Mouse (Mus musculus): ENCODE data around the gene Olfr656. TPM values are rescaled to one million over a fixed set of nuclear protein-coding genes. Genes with fewer than 3 reads are reported as not detected.

Gene Olfr656
- polyA plus RNA-seq (2015; fragmentation: Nextera tagmentation; extraction: Ambion mirVana) = not detected in 2 replicates

GRCm38 (mm10) chr7:104613655-104614054 lies at the start of gene Olfr656:
Gene Olfr656 (plus strand): TSS chr7:104613955.
- TF ChIP-seq EP300 (optimal IDR thresholded peaks at IDR 0.05) (no peak), CTCF (IDR thresholded peaks at IDR 0.05; ENCODE audit: low read depth) (no peak)
- H3K9ac ChIP-seq (ENCODE audit: low read length) = no peak within 1 kb of the TSS

DNA sequence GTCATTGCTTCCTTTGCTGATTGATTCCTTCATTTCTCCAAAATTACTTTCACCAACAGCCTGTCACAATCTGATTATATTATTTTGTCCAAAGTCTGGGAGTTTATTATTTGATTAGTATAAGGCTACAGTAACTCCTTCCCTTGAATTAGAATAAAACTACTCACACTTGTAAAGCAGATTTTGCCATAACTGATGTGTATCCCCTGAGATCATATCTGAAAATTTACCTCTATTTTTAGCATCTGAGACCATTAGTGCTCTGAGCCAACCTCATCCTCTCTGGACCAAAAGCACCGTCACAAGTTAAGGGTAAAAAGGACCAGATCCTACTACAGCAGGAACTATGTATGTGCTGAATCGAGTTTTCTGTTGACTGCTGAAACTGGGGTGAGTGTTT lies 36.7 kb upstream of the Olfr656 start, which contains the start of gene Olfr653:
Olfr653 (plus strand) TSS at position 301 of the 400 bp plus-strand sequence.
- Histone ChIP-seq H3K4me2 (replicated peaks; ENCODE audit: low read depth) (no peak within 1 kb of the TSS), H3K27ac (replicated peaks) (no peak within 1 kb of the TSS), H3K4me3 (ENCODE audit: low read depth, low read length) (no peak within 1 kb of the TSS), H3K9ac (ENCODE audit: low read length) (no peak within 1 kb of the TSS), H3K36me3 (ENCODE audit: control insufficient read depth, insufficient read depth, low read length) (no peaks in the 10 kb centered on the region), H3K9me3 (ENCODE audit: control insufficient read depth, low read length) (no peaks in the 10 kb centered on the region), H3K27me3 (ENCODE audit: control insufficient read depth, insufficient read depth, low read length) (no peaks in the 10 kb centered on the region), H3K4me1 (replicated peaks; ENCODE audit: control insufficient read depth, insufficient read depth) (no peaks in the 10 kb centered on the region)
- ATAC-seq (ENCODE audit: low FRiP score, low TSS enrichment) = no peak
- 53% methylated on average over 2 of the region's 2 CpGs for WGBS
- DNase-seq (ENCODE audit: low spot score) = no peak
- TF ChIP-seq CTCF (IDR thresholded peaks at IDR 0.05; ENCODE audit: low read depth) (no peak), EP300 (optimal IDR thresholded peaks at IDR 0.05) (no peak)

More at GRCm38 (mm10) chr7:104613655-104614054, at the start of gene Olfr656:
- 74% methylated on average over 4 of the region's 4 CpGs for whole genome bisulfite sequencing
- Histone ChIP-seq H3K4me2 (replicated peaks; ENCODE audit: low read depth) (no peak within 1 kb of the TSS), H3K27me3 (ENCODE audit: control insufficient read depth, insufficient read depth, low read length) (no peaks in the 10 kb centered on the region), H3K27ac (replicated peaks) (no peak within 1 kb of the TSS), H3K9me3 (ENCODE audit: control insufficient read depth, low read length) (no peaks in the 10 kb centered on the region), H3K36me3 (ENCODE audit: control insufficient read depth, insufficient read depth, low read length) (no peaks in the 10 kb centered on the region), H3K4me1 (replicated peaks; ENCODE audit: control insufficient read depth, insufficient read depth) (no peaks in the 10 kb centered on the region), H3K4me3 (ENCODE audit: low read depth, low read length) (no peak within 1 kb of the TSS)
- ATAC-seq (ENCODE audit: low FRiP score, low TSS enrichment) (no peak), DNase-seq (ENCODE audit: low spot score) (no peak)

- H3K9me3 ChIP-seq (ENCODE audit: control insufficient read depth, low read length) = no peaks in the 10 kb centered on the region
- no peaks in the 10 kb centered on the region for H3K36me3 ChIP-seq (ENCODE audit: control insufficient read depth, insufficient read depth, low read length)
- H3K27ac ChIP-seq (replicated peaks) = no peak overlapping the region
- no peaks in the 10 kb centered on the region for H3K27me3 ChIP-seq (ENCODE audit: control insufficient read depth, insufficient read depth, low read length)
- no peak overlapping the region for H3K4me2 ChIP-seq (replicated peaks; ENCODE audit: low read depth)
- WGBS = 89% methylated on average over 4 of the region's 4 CpGs
- no peaks in the 10 kb centered on the region for H3K4me1 ChIP-seq (replicated peaks; ENCODE audit: control insufficient read depth, insufficient read depth)
- H3K4me3 ChIP-seq (ENCODE audit: low read depth, low read length) = no peak overlapping the region
- no peak for TF ChIP-seq CTCF (IDR thresholded peaks at IDR 0.05; ENCODE audit: low read depth)
- ATAC-seq (ENCODE audit: low FRiP score, low TSS enrichment) (no peak), DNase-seq (ENCODE audit: low spot score) (no peak)
- no peak overlapping the region for H3K9ac ChIP-seq (ENCODE audit: low read length)
Measured at GRCm38 (mm10) chr7:104580846-104581245, 32.9 kb upstream of the Olfr656 start.

DNA sequence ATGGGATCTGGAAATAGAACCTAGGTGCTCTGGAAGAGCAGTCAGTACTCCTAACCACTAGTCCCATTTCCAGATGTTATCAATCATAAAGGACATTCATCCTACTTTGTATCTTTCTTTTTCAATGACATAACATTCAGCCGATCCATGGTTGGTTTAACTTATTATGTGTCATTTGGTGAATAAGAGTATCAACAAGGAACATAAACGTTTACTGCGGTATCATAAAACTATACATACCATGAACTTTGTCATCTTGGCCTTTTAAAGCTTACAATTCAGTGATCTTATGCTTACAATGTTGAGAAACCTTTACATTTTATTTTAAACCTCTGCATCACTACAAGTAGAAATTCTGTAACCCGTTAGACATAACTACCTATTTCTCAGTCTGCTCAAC lies 32.3 kb upstream of the Olfr656 start:
- Histone ChIP-seq H3K4me1 (replicated peaks; ENCODE audit: control insufficient read depth, insufficient read depth) (no peaks in the 10 kb centered on the region), H3K27ac (replicated peaks) (no peak overlapping the region), H3K36me3 (ENCODE audit: control insufficient read depth, insufficient read depth, low read length) (no peaks in the 10 kb centered on the region), H3K9ac (ENCODE audit: low read length) (no peak overlapping the region), H3K27me3 (ENCODE audit: control insufficient read depth, insufficient read depth, low read length) (no peaks in the 10 kb centered on the region), H3K9me3 (ENCODE audit: control insufficient read depth, low read length) (no peaks in the 10 kb centered on the region), H3K4me3 (ENCODE audit: low read depth, low read length) (no peak overlapping the region), H3K4me2 (replicated peaks; ENCODE audit: low read depth) (no peak overlapping the region)
- WGBS = 79% methylated on average over 4 of the region's 4 CpGs
- DNase-seq (ENCODE audit: low spot score) (no peak), ATAC-seq (ENCODE audit: low FRiP score, low TSS enrichment) (no peak)
- no peak for TF ChIP-seq EP300 (optimal IDR thresholded peaks at IDR 0.05)
- TF ChIP-seq CTCF (IDR thresholded peaks at IDR 0.05; ENCODE audit: low read depth) = no peak

GRCm38 (mm10) chr7:104586725-104587124 lies 27.0 kb upstream of the Olfr656 start, which contains the start of gene Olfr654:
Gene Olfr654 (plus strand): TSS chr7:104587025.
- WGBS = 61% methylated on average over 4 of the region's 4 CpGs
- H3K4me1 ChIP-seq (replicated peaks; ENCODE audit: control insufficient read depth, insufficient read depth) = no peaks in the 10 kb centered on the region
- H3K36me3 ChIP-seq (ENCODE audit: control insufficient read depth, insufficient read depth, low read length) = no peaks in the 10 kb centered on the region
- no peaks in the 10 kb centered on the region for H3K27me3 ChIP-seq (ENCODE audit: control insufficient read depth, insufficient read depth, low read length)
- no peak within 1 kb of the TSS for H3K9ac ChIP-seq (ENCODE audit: low read length)
- DNase-seq (ENCODE audit: low spot score) = no peak
- H3K9me3 ChIP-seq (ENCODE audit: control insufficient read depth, low read length) = no peaks in the 10 kb centered on the region
- H3K4me2 ChIP-seq (replicated peaks; ENCODE audit: low read depth) = no peak within 1 kb of the TSS
- no peak for ATAC-seq (ENCODE audit: low FRiP score, low TSS enrichment)
- TF ChIP-seq EP300 (optimal IDR thresholded peaks at IDR 0.05) = no peak
- TF ChIP-seq CTCF (IDR thresholded peaks at IDR 0.05; ENCODE audit: low read depth) = no peak
- H3K27ac ChIP-seq (replicated peaks) = no peak within 1 kb of the TSS
- no peak within 1 kb of the TSS for H3K4me3 ChIP-seq (ENCODE audit: low read depth, low read length)

DNA sequence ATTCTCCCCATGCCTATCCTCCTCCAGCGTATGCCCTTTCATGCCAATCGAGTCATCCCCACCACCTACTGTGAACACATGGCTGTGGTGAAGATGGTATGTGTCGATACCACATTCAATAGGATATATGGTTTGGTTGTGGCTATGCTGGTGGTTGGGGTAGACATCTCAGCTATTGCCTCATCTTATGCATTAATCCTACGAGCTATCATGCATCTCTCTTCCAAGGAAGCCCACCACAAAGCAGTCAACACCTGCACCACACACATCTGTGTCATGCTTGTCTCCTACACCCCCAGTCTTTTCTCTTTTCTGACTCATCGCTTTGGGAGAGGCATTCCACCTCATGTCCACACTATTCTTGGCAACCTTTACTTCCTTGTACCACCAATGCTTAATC lies 25.5 kb upstream of the Olfr656 start:
- WGBS = 80% methylated on average over 5 of the region's 5 CpGs

More for the DNA sequence above, 25.5 kb upstream of the Olfr656 start:
- no peak for TF ChIP-seq CTCF (IDR thresholded peaks at IDR 0.05; ENCODE audit: low read depth)
- no peak for TF ChIP-seq EP300 (optimal IDR thresholded peaks at IDR 0.05)
- no peaks in the 10 kb centered on the region for H3K36me3 ChIP-seq (ENCODE audit: control insufficient read depth, insufficient read depth, low read length)
- no peaks in the 10 kb centered on the region for H3K9me3 ChIP-seq (ENCODE audit: control insufficient read depth, low read length)
- H3K4me2 ChIP-seq (replicated peaks; ENCODE audit: low read depth) = no peak overlapping the region
- DNase-seq (ENCODE audit: low spot score) = no peak
- no peak overlapping the region for H3K4me3 ChIP-seq (ENCODE audit: low read depth, low read length)
- no peaks in the 10 kb centered on the region for H3K4me1 ChIP-seq (replicated peaks; ENCODE audit: control insufficient read depth, insufficient read depth)
- no peaks in the 10 kb centered on the region for H3K27me3 ChIP-seq (ENCODE audit: control insufficient read depth, insufficient read depth, low read length)
- H3K9ac ChIP-seq (ENCODE audit: low read length) = no peak overlapping the region
- ATAC-seq (ENCODE audit: low FRiP score, low TSS enrichment) = no peak
- no peak overlapping the region for H3K27ac ChIP-seq (replicated peaks)
